Mouse (Mus musculus): ENCODE measurements around the gene Slc38a8. TPM values are rescaled to one million over a fixed set of nuclear protein-coding genes. Genes with fewer than 3 reads are reported as not detected.

The Slc38a8 gene
- polyA plus RNA-seq, 1 experiment from 2014 or later, result not detected

DNA sequence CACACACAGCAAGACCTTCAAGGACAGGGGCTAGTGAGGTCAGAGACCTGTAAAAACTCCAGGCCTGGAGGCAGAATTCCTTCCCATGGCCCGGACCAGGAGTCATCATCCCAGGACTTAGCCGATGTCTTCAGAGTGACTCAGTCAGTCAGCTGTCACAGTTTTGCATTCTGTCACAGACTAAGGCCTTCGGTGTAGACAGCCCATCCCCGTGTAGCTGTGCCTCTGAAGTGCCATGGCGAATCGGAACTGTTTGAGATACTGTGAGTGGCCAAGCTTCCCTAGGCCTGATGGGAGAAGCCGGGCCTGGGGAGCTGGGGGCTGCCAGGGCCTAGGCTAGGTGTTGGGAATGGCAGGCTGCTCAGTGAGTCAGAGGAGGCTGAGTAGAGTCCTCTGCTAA, 70.8 kb downstream of the Slc38a8 start:
- DNase-seq (ENCODE audit: low spot score) (no peak), ATAC-seq (replicated peaks; ENCODE audit: low FRiP score) (no peak)
- Histone ChIP-seq H3K9me3 (ENCODE audit: control insufficient read depth, low read length) (no peaks in the 10 kb centered on the region), H3K9ac (ENCODE audit: low read depth, low read length) (no peak overlapping the region), H3K27ac (ENCODE audit: low read depth, low read length) (no peak overlapping the region; the same call in 1 of the 2 replicates), H3K27me3 (replicated peaks; ENCODE audit: control insufficient read depth, insufficient read depth, low read length) (no peaks in the 10 kb centered on the region), H3K4me3 (ENCODE audit: low read depth, low read length) (no peak overlapping the region), H3K36me3 (ENCODE audit: control insufficient read depth, insufficient read depth, low read length) (no peaks in the 10 kb centered on the region), H3K4me1 (replicated peaks; ENCODE audit: control insufficient read depth, insufficient read depth, low read length) (peaks cover 17% of the 10 kb centered on the region), H3K4me2 (no peak overlapping the region)
- 81% methylated on average over 7 of the region's 7 CpGs for WGBS

- Histone ChIP-seq H3K4me1 (replicated peaks; ENCODE audit: control insufficient read depth, insufficient read depth, low read length) (peaks cover 17% of the 10 kb centered on the region), H3K36me3 (ENCODE audit: control insufficient read depth, insufficient read depth, low read length) (no peaks in the 10 kb centered on the region), H3K4me2 (no peak overlapping the region), H3K27me3 (replicated peaks; ENCODE audit: control insufficient read depth, insufficient read depth, low read length) (no peaks in the 10 kb centered on the region), H3K9me3 (ENCODE audit: control insufficient read depth, low read length) (no peaks in the 10 kb centered on the region), H3K4me3 (ENCODE audit: low read depth, low read length) (no peak overlapping the region), H3K27ac (ENCODE audit: low read depth, low read length) (peak overlapping the region; percentile 15; the same call in 1 of the 2 replicates), H3K9ac (ENCODE audit: low read depth, low read length) (no peak overlapping the region)
- no peak for DNase-seq (ENCODE audit: low spot score)
- WGBS, result 70% methylated on average over 8 of the region's 8 CpGs
- ATAC-seq (replicated peaks; ENCODE audit: low FRiP score), result no peak
Measured at GRCm38 (mm10) chr8:119430250-119430649, 71.2 kb downstream of the Slc38a8 start.

Other genes with a start within 250 kb of the Slc38a8 start
- gene Hsbp1, start 157.2 kb downstream of the Slc38a8 start, polyA plus RNA-seq (2014; fragmentation: Nextera tagmentation; extraction: Ambion mirVana), result 170 and 177 TPM in 2 replicates
- gene Mlycd, start 106.8 kb downstream of the Slc38a8 start, polyA plus RNA-seq (2014; fragmentation: Nextera tagmentation; extraction: Ambion mirVana), result 13.7 and 15.0 TPM in 2 replicates
- 15.6 and 17.9 TPM in 2 replicates for gene Osgin1, start 67.6 kb downstream of the Slc38a8 start, polyA plus RNA-seq (2014; fragmentation: Nextera tagmentation; extraction: Ambion mirVana)
- 0.95 and 1.1 TPM in 2 replicates for gene Necab2, start 55.0 kb downstream of the Slc38a8 start, polyA plus RNA-seq (2014; fragmentation: Nextera tagmentation; extraction: Ambion mirVana)
- gene Mbtps1, start 57.0 kb upstream of the Slc38a8 start, polyA plus RNA-seq (2014; fragmentation: Nextera tagmentation; extraction: Ambion mirVana), result 68.6 and 73.0 TPM in 2 replicates
- 40.4 and 42.2 TPM in 2 replicates for gene Hsdl1, start 73.5 kb upstream of the Slc38a8 start, polyA plus RNA-seq (2014; fragmentation: Nextera tagmentation; extraction: Ambion mirVana)
- 0.11 and 0.23 TPM in 2 replicates for gene Dnaaf1, start 73.5 kb upstream of the Slc38a8 start, polyA plus RNA-seq (2014; fragmentation: Nextera tagmentation; extraction: Ambion mirVana)
- gene Taf1c, start 103.5 kb upstream of the Slc38a8 start, polyA plus RNA-seq (2014; fragmentation: Nextera tagmentation; extraction: Ambion mirVana), result 13.9 and 16.5 TPM in 2 replicates
- gene Adad2, start 111.0 kb upstream of the Slc38a8 start, polyA plus RNA-seq (2014; fragmentation: Nextera tagmentation; extraction: Ambion mirVana), result not detected in 2 replicates
- gene Kcng4, start 134.0 kb upstream of the Slc38a8 start, polyA plus RNA-seq (2014; fragmentation: Nextera tagmentation; extraction: Ambion mirVana), result not detected in 2 replicates
- 0.22 and 0.36 TPM in 2 replicates for gene Wfdc1, start 164.7 kb upstream of the Slc38a8 start, polyA plus RNA-seq (2014; fragmentation: Nextera tagmentation; extraction: Ambion mirVana)
- gene Atp2c2, start 198.3 kb upstream of the Slc38a8 start, polyA plus RNA-seq (2014; fragmentation: Nextera tagmentation; extraction: Ambion mirVana), result 0.40 and 0.51 TPM in 2 replicates